Mouse (Mus musculus) forebrain, embryonic 16.5 days (tissue): Measurements from ENCODE around the gene Cnst. TPM values are rescaled to one million over a fixed set of nuclear protein-coding genes. Genes with fewer than 3 reads are reported as not detected.

ENCODE experiments used
- ATAC-seq: fragments of 200-750 bp; cut with Nextera tagmentation; 2 replicates; pipeline ENCODE4 v1.8.0; 2017; ENCODE audit warnings: mild to moderate bottlenecking, moderate library complexity
- H3K27ac ChIP-seq: fragments of 300-500 bp; sonication (generic); 2 replicates; pipeline ENCODE4 v1.5.1; 2014; ENCODE audit warnings: low read length, control low read depth
- H3K27me3 ChIP-seq: fragments of 300-500 bp; sonication (generic); replicated peaks from 2 replicates; pipeline ENCODE4 v1.6.1; 2014; ENCODE audit warnings: low read length; ENCODE audit not compliant: control insufficient read depth, insufficient read depth
- H3K36me3 ChIP-seq: fragments of 300-500 bp; sonication (generic); 2 replicates; pipeline ENCODE4 v1.6.1; 2014; ENCODE audit not compliant: control insufficient read depth, insufficient read depth
- H3K4me1 ChIP-seq: fragments of 300-500 bp; sonication (generic); replicated peaks from 2 replicates; pipeline ENCODE4 v1.6.1; 2014; ENCODE audit warnings: low read length; ENCODE audit not compliant: control insufficient read depth, insufficient read depth
- H3K4me2 ChIP-seq: fragments of 300-500 bp; sonication (generic); 2 replicates; pipeline ENCODE4 v1.6.1; 2014; ENCODE audit warnings: mild to moderate bottlenecking, low read length, control low read depth
- H3K4me3 ChIP-seq: fragments of 300-500 bp; sonication (generic); replicated peaks from 2 replicates; pipeline ENCODE4 v1.5.1; 2014; ENCODE audit warnings: mild to moderate bottlenecking, low read length, control low read depth
- H3K9ac ChIP-seq: fragments of 300-500 bp; sonication (generic); replicated peaks from 2 replicates; pipeline ENCODE4 v1.6.1; 2014; ENCODE audit warnings: low read depth, low read length, control low read depth
- H3K9me3 ChIP-seq: fragments of 300-500 bp; sonication (generic); 2 replicates; pipeline ENCODE4 v1.6.1; 2016; ENCODE audit warnings: low read length; ENCODE audit not compliant: control insufficient read depth
- WGBS: fragments of 180-500 bp; shearing (Covaris S2); extraction: QIAGEN DNeasy Blood & Tissue Kit; methylation state at CpG from one replicate; pipeline ENCODE4 v1.1.7; 2014; 5-methylcytosine and 5-hydroxymethylcytosine counted together
- polyA plus RNA-seq: library from polyadenylated mRNA; unstranded; fragments of >200 nt; fragmentation: Nextera tagmentation; extraction: Ambion mirVana; gene quantifications from 2 replicates; pipeline ENCODE4 v1.2.1, GENCODE M21; 2015

Cnst gene
- polyA plus RNA-seq, 1 experiment from 2014 or later, result 32.4 TPM

DNA sequence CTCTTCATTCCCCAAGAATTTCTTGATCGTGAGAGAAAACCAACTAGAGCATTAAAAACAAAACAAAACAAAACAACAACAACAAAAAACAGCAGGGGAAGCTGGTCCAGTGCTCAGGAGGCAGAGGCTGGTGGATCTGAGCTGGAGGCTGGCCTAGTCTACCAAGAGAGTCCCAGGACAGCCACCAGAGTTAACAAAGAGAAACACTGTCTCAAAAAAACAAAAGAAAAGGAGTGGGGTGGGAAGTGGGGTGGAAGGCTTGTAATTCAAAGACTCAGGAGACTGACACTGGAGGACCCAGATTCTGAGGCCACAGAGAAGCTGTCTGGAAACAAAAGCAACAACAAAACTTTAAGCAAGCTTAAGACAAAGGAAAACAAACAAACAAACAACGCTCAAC lies 120.8 kb downstream of the Cnst start:
- Histone ChIP-seq H3K9me3 (no peaks in the 10 kb centered on the region), H3K9ac (no peak overlapping the region), H3K27me3 (no peaks in the 10 kb centered on the region), H3K4me1 (peaks cover 20% of the 10 kb centered on the region), H3K4me3 (no peak overlapping the region), H3K36me3 (no peaks in the 10 kb centered on the region), H3K4me2 (peak overlapping the region; percentile 84; the same call in 1 of the 2 replicates), H3K27ac (no peak overlapping the region)
- ATAC-seq, result no peak
- WGBS, result 53% methylated on average over 2 of the region's 2 CpGs

DNA sequence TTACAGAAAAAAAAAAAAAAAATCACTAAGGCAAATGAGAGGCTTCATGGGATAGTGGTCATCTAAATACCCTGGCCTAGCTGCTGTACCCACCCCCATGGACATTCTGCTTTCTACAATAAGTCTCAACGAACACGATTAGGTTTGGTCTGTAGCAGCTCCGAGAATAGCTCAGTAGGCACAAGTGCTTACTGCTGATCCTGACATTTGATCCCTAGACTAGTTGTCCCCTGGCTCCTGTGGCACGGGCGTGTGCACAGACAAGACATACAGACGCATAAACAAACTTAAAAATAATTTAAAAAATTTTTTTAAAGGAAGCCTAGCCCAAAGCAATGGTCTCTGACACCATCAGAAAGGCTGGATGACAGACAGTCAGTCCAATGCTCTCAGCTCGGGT lies 121.3 kb downstream of the Cnst start:
- no peak overlapping the region; the same call in 1 of the 2 replicates for H3K27ac ChIP-seq
- no peaks in the 10 kb centered on the region for H3K27me3 ChIP-seq
- peak; percentile 27 for ATAC-seq
- H3K4me2 ChIP-seq, result peak overlapping the region; percentile 84
- H3K9ac ChIP-seq, result peak overlapping the region; percentile 91
- H3K36me3 ChIP-seq, result no peaks in the 10 kb centered on the region
- WGBS, result 5% methylated on average over 7 of the region's 7 CpGs
- H3K9me3 ChIP-seq, result no peaks in the 10 kb centered on the region
- H3K4me3 ChIP-seq, result peak overlapping the region; percentile 94
- H3K4me1 ChIP-seq, result peaks cover 20% of the 10 kb centered on the region

DNA sequence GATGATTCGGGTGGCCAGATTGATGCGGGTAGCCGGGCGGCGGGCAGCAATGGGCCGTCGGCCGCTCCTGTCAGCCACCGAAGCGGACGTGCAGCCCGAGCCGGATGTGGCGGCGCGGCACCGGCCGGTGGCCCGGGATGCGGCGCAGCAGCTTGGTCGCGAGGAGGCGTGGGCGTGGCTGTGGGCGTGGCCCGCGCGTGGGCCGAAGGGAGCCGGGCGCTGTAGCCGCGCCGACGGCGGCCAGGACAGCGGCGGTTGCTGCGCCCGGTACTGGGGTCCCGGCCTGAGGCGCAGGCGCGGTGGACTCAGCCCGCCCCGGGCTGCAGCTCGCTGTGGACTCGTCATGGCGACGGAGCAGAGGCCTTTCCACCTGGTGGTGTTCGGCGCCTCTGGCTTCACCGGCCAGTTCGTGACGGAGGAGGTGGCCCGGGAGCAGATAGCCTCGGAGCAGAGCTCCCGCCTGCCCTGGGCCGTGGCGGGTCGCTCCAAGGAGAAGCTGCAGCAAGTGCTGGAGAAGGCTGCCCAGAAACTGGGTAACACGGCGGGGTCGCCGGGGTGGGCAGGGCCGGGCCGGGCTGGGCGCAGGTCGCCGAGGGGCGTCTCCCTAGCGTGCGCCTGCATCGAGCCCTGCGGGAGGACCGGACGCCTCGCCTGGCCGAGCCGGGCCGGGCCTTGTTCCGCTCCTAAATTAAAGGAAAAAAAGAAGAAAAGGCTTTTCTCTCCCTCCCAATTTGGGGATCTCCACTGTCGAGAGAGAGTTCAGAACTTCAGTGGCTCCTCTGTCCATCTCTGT lies 122.0 kb downstream of the Cnst start, which contains the start of gene Sccpdh:
TSS of gene Sccpdh (plus strand) at position 198 of the 793 bp plus-strand sequence.
- Histone ChIP-seq H3K4me1 (peaks cover 20% of the 10 kb centered on the region), H3K9ac (peak within 1 kb of the TSS; percentile 91), H3K27me3 (no peaks in the 10 kb centered on the region), H3K27ac (peak within 1 kb of the TSS; percentile 65), H3K9me3 (no peaks in the 10 kb centered on the region), H3K36me3 (no peaks in the 10 kb centered on the region), H3K4me2 (peak within 1 kb of the TSS; percentile 84), H3K4me3 (peak within 1 kb of the TSS; percentile 94)
- peak; percentile 97 for ATAC-seq
- WGBS, result 0% methylated on average over 78 of the region's 84 CpGs

DNA sequence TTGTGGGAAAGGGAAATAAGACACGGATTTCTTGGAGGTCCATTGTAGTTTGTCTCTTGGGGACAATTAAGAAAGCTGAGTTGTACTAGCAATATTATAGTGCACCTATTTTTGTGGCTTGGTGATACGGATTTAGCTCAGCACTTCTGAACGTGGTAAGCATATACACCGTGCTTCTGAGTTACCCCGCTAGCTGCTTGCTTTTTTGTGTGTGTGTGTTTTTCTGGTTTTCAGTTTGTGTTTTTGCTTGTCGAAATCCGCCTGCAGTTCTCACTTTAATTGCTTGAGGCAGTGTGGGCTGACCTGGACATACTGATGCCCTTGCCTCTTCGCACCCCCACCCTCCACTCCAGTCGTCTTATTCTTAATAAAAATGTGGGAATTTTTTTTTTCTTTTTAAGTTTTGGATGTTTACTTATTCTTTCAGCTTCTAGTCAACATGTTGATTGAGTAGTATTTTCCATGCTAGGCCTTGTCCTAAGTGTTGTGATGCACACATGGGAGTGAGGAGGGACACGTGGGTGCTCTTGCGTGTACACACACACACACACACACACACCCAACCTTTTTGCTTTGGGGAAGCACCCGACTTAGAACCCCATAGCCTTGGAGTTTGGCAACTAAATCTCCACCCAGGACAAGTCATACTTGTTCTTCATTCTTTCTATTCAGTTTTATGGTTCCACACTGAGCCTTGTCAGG lies 122.8 kb downstream of the Cnst start:
- H3K9me3 ChIP-seq, result no peaks in the 10 kb centered on the region
- WGBS, result 17% methylated on average over 12 of the region's 12 CpGs
- no peaks in the 10 kb centered on the region for H3K27me3 ChIP-seq
- H3K36me3 ChIP-seq, result peaks cover 3% of the 10 kb centered on the region; the same call in 1 of the 2 replicates
- no peak overlapping the region; the same call in 1 of the 2 replicates for H3K27ac ChIP-seq
- peak overlapping the region; percentile 91 for H3K9ac ChIP-seq
- H3K4me3 ChIP-seq, result peak overlapping the region; percentile 94
- ATAC-seq, result peak; percentile 8; the same call in 1 of the 2 replicates
- H3K4me2 ChIP-seq, result peak overlapping the region; percentile 84
- peaks cover 20% of the 10 kb centered on the region for H3K4me1 ChIP-seq

DNA sequence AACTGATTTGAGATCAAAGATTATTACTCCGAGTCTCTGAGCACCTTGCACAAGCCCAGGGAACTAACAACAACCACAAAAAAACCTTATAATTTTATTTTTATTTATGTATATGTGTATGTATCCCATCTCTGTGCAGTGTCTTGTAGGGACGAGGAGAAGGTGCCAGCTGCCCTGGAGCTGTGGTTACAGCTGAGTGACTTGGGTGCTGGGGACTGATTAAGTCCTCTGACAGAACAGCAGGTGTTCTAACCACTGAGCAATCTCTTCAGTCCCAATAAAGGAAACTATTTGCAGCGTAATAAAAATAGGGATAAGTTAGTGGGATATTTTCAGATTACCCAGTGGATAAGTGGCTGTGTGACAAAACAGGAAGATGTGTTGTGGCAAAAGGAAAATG lies 128.2 kb downstream of the Cnst start:
- WGBS, result 93% methylated on average over 3 of the region's 3 CpGs
- peaks cover 13% of the 10 kb centered on the region for H3K36me3 ChIP-seq
- no peak overlapping the region for H3K4me2 ChIP-seq
- H3K9ac ChIP-seq, result no peak overlapping the region
- peaks cover 8% of the 10 kb centered on the region for H3K4me1 ChIP-seq
- H3K27me3 ChIP-seq, result no peaks in the 10 kb centered on the region
- no peak overlapping the region for H3K27ac ChIP-seq
- H3K4me3 ChIP-seq, result no peak overlapping the region
- ATAC-seq, result no peak
- no peaks in the 10 kb centered on the region for H3K9me3 ChIP-seq

DNA sequence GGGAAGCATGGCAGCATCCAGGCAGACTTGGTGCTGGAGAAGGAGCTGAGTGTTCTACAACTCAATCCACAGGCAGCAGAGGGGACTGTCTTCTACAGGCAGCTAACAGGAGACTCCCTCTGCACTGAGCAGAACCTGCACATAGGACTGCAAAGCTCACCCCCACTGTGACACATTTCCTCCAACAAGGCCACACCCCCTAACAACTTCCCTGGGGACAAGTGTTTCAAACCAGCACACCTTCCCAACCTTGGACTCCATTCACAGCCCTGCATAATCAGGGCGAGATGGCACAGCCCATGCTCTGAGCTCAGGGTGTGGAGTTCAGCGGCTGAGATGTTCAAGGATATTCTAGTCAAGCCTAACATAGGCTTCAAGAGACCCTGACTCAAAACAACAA lies 130.9 kb downstream of the Cnst start:
- Histone ChIP-seq H3K9ac (no peak overlapping the region), H3K27ac (no peak overlapping the region), H3K4me1 (no peaks in the 10 kb centered on the region), H3K36me3 (peaks cover 24% of the 10 kb centered on the region), H3K9me3 (no peaks in the 10 kb centered on the region), H3K27me3 (no peaks in the 10 kb centered on the region), H3K4me3 (no peak overlapping the region), H3K4me2 (no peak overlapping the region)
- WGBS, result 88% methylated on average over 2 of the region's 2 CpGs
- ATAC-seq, result no peak

Other genes starting within 250 kb of the Cnst start
- gene Smyd3, start 28.3 kb upstream of the Cnst start, polyA plus RNA-seq, result 29.3 and 29.4 TPM in 2 replicates
- gene Tfb2m, start 103 bp upstream of the Cnst start, polyA plus RNA-seq, result 45.5 and 52.0 TPM in 2 replicates
- 117 and 128 TPM in 2 replicates for gene Sccpdh, start 121.8 kb downstream of the Cnst start, polyA plus RNA-seq
- gene Kif28, start 198.9 kb downstream of the Cnst start, polyA plus RNA-seq, result not detected in 2 replicates